Mouse (Mus musculus) cerebellum, adult 11-12 months (tissue): ENCODE data around the gene Abcg8.

Experiments used
- DNase-seq: peaks from one replicate; pipeline ENCODE4 v3.0.0; 2022

Abcg8 gene

GRCm38 (mm10) chr17:84675951-84676366, at the start of gene Abcg8:
Abcg8 (plus strand) TSS chr17:84676302.
- DNase-seq, result no peak

- peak; percentile 41 for DNase-seq
Measured at GRCm38 (mm10) chr17:84626857-84627305, 49.2 kb upstream of the Abcg8 start.

- no peak for DNase-seq
Measured at GRCm38 (mm10) chr17:84627721-84628120, 48.4 kb upstream of the Abcg8 start.

GRCm38 (mm10) chr17:84628611-84629010, 47.5 kb upstream of the Abcg8 start:
- DNase-seq, result no peak

GRCm38 (mm10) chr17:84631836-84632235, 44.3 kb upstream of the Abcg8 start:
- no peak for DNase-seq

GRCm38 (mm10) chr17:84633443-84633842, 42.7 kb upstream of the Abcg8 start:
- no peak for DNase-seq

- DNase-seq, result no peak
Measured at GRCm38 (mm10) chr17:84636328-84636727, 39.8 kb upstream of the Abcg8 start.

- DNase-seq, result no peak
Measured at GRCm38 (mm10) chr17:84637971-84638370, 38.1 kb upstream of the Abcg8 start.

- DNase-seq, result no peak
Measured at GRCm38 (mm10) chr17:84639796-84640378, 36.2 kb upstream of the Abcg8 start.

GRCm38 (mm10) chr17:84641893-84642292, 34.2 kb upstream of the Abcg8 start:
- no peak for DNase-seq

- DNase-seq, result no peak
Measured at GRCm38 (mm10) chr17:84642324-84642723, 33.8 kb upstream of the Abcg8 start.

GRCm38 (mm10) chr17:84644292-84645050, 31.6 kb upstream of the Abcg8 start:
- no peak for DNase-seq

GRCm38 (mm10) chr17:84645119-84645518, 31.0 kb upstream of the Abcg8 start:
- no peak for DNase-seq

GRCm38 (mm10) chr17:84645894-84646293, 30.2 kb upstream of the Abcg8 start:
- DNase-seq, result no peak

GRCm38 (mm10) chr17:84646477-84646876, 29.6 kb upstream of the Abcg8 start:
- DNase-seq, result no peak

GRCm38 (mm10) chr17:84647630-84648029, 28.5 kb upstream of the Abcg8 start:
- DNase-seq, result no peak

GRCm38 (mm10) chr17:84650302-84651017, 25.6 kb upstream of the Abcg8 start:
- DNase-seq, result no peak

- DNase-seq, result no peak
Measured at GRCm38 (mm10) chr17:84653544-84653943, 22.6 kb upstream of the Abcg8 start.

- no peak for DNase-seq
Measured at GRCm38 (mm10) chr17:84656205-84656604, 19.9 kb upstream of the Abcg8 start.

GRCm38 (mm10) chr17:84656653-84657421, 19.3 kb upstream of the Abcg8 start:
- no peak for DNase-seq

GRCm38 (mm10) chr17:84657422-84657732, 18.7 kb upstream of the Abcg8 start:
- no peak for DNase-seq

GRCm38 (mm10) chr17:84657782-84658181, 18.3 kb upstream of the Abcg8 start:
- DNase-seq, result no peak

GRCm38 (mm10) chr17:84658195-84658594, 17.9 kb upstream of the Abcg8 start:
- DNase-seq, result no peak
